Mouse (Mus musculus) midbrain, postnatal 0 days (tissue): ENCODE measurements around the gene Trim30b. TPM values are rescaled to one million over a fixed set of nuclear protein-coding genes. Genes with fewer than 3 reads are reported as not detected.
"Not testable (repeated sequence)": the region's sequence is repeated elsewhere in the genome, so short reads cannot be mapped to it uniquely, and the experiment has no call there.

Source experiments
- ATAC-seq: fragments of 200-750 bp; cut with Nextera tagmentation; 2 replicates; pipeline ENCODE4 v1.8.0; 2017; ENCODE audit warnings: moderate number of reproducible peaks, mild to moderate bottlenecking, moderate TSS enrichment, moderate library complexity; ENCODE audit not compliant: low FRiP score
- DNase-seq: peaks from one replicate; pipeline ENCODE4 v3.0.0-alpha.2; 2015; ENCODE audit warnings: low spot score
- H3K27ac ChIP-seq: fragments of 300-500 bp; sonication (generic); 2 replicates; pipeline ENCODE4 v1.5.1; 2014; ENCODE audit warnings: low read depth, mild to moderate bottlenecking, low read length, mixed read lengths
- H3K27me3 ChIP-seq: fragments of 300-500 bp; sonication (generic); 2 replicates; pipeline ENCODE4 v1.6.1; 2014; ENCODE audit warnings: low read length, control low read depth, mixed read lengths; ENCODE audit not compliant: insufficient read depth
- H3K36me3 ChIP-seq: fragments of 300-500 bp; sonication (generic); 2 replicates; pipeline ENCODE4 v1.6.1; 2014; ENCODE audit warnings: low read length, control low read depth, mixed read lengths; ENCODE audit not compliant: insufficient read depth
- H3K4me1 ChIP-seq: fragments of 300-500 bp; sonication (generic); 2 replicates; pipeline ENCODE4 v1.6.1; 2014; ENCODE audit warnings: mild to moderate bottlenecking, control low read depth, antibody characterized with exemption, low read length, mixed read lengths; ENCODE audit not compliant: insufficient read depth
- H3K4me2 ChIP-seq: fragments of 300-500 bp; sonication (generic); 2 replicates; pipeline ENCODE4 v1.6.1; 2014; ENCODE audit warnings: low read depth, mild to moderate bottlenecking, low read length, mixed read lengths; ENCODE audit not compliant: poor library complexity, severe bottlenecking
- H3K4me3 ChIP-seq: fragments of 300-500 bp; sonication (generic); 2 replicates; pipeline ENCODE4 v1.5.1; 2014; ENCODE audit warnings: low read depth, mild to moderate bottlenecking, low read length, moderate library complexity
- H3K9ac ChIP-seq: fragments of 300-500 bp; sonication (generic); replicated peaks from 2 replicates; pipeline ENCODE4 v1.6.1; 2014; ENCODE audit warnings: mild to moderate bottlenecking, low read length, moderate library complexity, mixed read lengths; ENCODE audit not compliant: poor library complexity, severe bottlenecking
- H3K9me3 ChIP-seq: fragments of 300-500 bp; sonication (generic); 2 replicates; pipeline ENCODE4 v1.6.1; 2016; ENCODE audit warnings: low read length, control low read depth
- CTCF ChIP-seq: IDR thresholded peaks from 2 replicates; pipeline ENCODE4 v1.5.1; 2016; ENCODE audit warnings: antibody characterized with exemption, mild to moderate bottlenecking
- WGBS: fragments of 180-500 bp; shearing (Covaris S2); extraction: QIAGEN DNeasy Blood & Tissue Kit; methylation state at CpG from one replicate; pipeline ENCODE4 v1.1.7; 2014; 5-methylcytosine and 5-hydroxymethylcytosine counted together
- polyA plus RNA-seq: library from polyadenylated mRNA; unstranded; fragments of >200 nt; fragmentation: Nextera tagmentation; extraction: Ambion mirVana; gene quantifications from 2 replicates; pipeline ENCODE4 v1.2.1, GENCODE M21; 2015
- total RNA-seq: library from RNA; depleted of rRNA; stranded (reverse); fragments of >200 nt; gene quantifications from 2 replicates; pipeline ENCODE4 v1.2.3, GENCODE M21; 2014; rRNA removed

Gene Trim30b
- total and polyA plus RNA-seq, 2 experiments from 2014 or later: 0.11 TPM; not detected in 1

DNA sequence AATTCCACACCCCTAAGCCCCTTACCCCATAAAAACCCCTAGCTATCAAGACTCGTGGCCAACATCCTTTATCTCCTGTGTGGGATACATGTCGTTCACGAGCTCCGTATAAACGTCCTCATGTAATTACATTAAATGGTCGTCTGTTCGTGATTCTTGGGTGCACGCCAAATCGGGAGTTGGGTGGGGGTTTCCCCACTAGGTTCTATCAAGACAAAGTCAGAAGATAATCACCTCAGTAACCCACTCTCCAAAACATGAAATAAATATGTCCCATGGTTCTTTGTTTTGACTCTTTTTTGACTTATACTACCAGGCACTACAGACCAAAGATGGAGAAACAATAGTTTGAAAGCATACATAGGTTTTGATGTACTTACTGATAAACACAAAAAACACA lies 47.7 kb downstream of the Trim30b start:
- no peaks in the 10 kb centered on the region for H3K27me3 ChIP-seq
- DNase-seq (no peak), ATAC-seq (no peak)
- H3K4me3 ChIP-seq: no peak overlapping the region
- no peak overlapping the region for H3K4me2 ChIP-seq
- H3K27ac ChIP-seq: no peak overlapping the region
- no peak for TF ChIP-seq CTCF
- H3K9me3 ChIP-seq: no peaks in the 10 kb centered on the region
- no peak overlapping the region for H3K9ac ChIP-seq
- H3K36me3 ChIP-seq: no peaks in the 10 kb centered on the region
- 83% methylated on average over 9 of the region's 9 CpGs for WGBS
- no peaks in the 10 kb centered on the region for H3K4me1 ChIP-seq

DNA sequence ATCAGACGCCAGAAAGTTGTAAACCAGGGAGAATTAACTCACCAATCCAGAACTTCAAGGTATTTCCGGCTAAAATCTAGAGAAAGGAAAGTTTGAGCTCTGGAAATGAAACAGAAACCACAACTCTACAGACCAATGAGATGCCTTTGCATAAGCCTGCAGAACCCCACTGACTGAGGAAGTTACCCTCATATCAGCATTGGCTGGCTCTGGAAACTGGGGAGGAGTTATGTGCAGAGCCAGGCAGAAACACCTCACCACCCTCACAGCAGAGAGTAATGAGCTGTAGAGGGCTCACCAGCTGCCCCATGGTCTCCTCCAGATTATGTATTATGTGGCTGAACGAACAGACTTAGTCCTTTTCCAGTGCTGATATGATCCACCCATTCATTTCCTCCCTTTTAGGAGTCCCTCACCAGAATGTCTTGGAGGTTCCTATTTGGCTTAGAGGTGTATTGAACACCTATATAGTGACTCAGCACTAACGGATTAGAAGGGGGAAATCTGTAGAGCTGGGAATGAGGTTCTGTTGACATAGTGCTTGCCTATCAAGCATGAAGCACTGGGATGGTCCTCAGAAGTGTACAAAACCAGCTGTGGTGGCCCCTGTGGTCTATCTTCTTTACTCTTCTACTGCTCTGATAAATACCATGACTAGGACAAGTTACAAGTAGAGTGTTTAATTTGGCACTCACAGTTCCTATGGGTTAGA lies 54.2 kb downstream of the Trim30b start, which contains the start of gene Trim12a:
Gene Trim12a, minus strand, starts transcription at position 98 of the 712 bp plus-strand sequence.
- not testable (repeated sequence) for DNase-seq

DNA sequence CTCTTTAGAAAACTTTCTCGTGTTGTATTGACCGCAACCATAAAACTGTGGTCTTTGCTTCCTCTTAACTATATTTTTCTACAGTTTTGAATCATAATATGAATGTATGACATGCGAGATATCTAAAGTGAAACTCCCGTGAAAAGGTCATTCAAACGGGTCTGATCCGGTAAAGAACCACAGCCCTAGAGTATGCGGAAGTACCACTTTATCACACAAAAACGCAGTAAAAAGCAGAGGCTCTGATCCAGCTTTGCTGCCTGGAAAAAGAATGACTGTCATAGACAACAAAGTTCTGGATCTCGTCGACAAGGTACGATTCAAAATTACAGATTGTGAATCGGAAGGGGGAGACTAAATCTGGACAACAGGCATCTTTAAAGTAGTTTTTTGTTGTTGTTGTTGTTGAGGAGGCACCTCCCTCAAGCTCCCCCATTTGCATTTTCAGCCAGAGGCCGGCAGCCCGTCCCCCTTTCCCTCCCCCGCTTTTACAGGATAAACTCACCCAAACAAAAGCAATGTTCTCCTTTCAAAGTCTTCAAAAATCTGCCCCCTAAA lies 54.8 kb downstream of the Trim30b start:
- H3K36me3 ChIP-seq: no peaks in the 10 kb centered on the region
- DNase-seq: no peak

More for the DNA sequence above, 54.2 kb downstream of the Trim30b start, which contains the start of gene Trim12a:
- Histone ChIP-seq H3K4me2 (peak within 1 kb of the TSS; percentile 15; the same call in 1 of the 2 replicates), H3K4me3 (peak within 1 kb of the TSS; percentile 14; the same call in 1 of the 2 replicates)
- not testable (repeated sequence) for H3K9ac ChIP-seq, H3K27me3 ChIP-seq, H3K36me3 ChIP-seq, H3K9me3 ChIP-seq, H3K4me1 ChIP-seq, H3K27ac ChIP-seq
- peak; percentile 70; the same call in 1 of the 2 replicates for ATAC-seq
- 25% methylated on average over 4 of the region's 4 CpGs for WGBS

More for the DNA sequence above, 54.8 kb downstream of the Trim30b start:
- Histone ChIP-seq H3K9me3 (no peaks in the 10 kb centered on the region), H3K27ac (no peak overlapping the region), H3K4me1 (no peaks in the 10 kb centered on the region), H3K9ac (no peak overlapping the region), H3K4me3 (peak overlapping the region; percentile 14; the same call in 1 of the 2 replicates), H3K27me3 (no peaks in the 10 kb centered on the region), H3K4me2 (peak overlapping the region; percentile 15; the same call in 1 of the 2 replicates)
- ATAC-seq: no peak
- TF ChIP-seq CTCF: no peak
- 12% methylated on average over 15 of the region's 15 CpGs for WGBS

Other genes with a start within 250 kb of the Trim30b start
- gene Ubqln5, start 240.1 kb downstream of the Trim30b start, total RNA-seq: not detected in 2 replicates
- not detected in 2 replicates for gene Ubqln5, start 240.1 kb downstream of the Trim30b start, polyA plus RNA-seq
- gene Olfr643, start 232.5 kb downstream of the Trim30b start, total RNA-seq: not detected in 2 replicates
- gene Olfr643, start 232.5 kb downstream of the Trim30b start, polyA plus RNA-seq: not detected in 2 replicates
- gene Ubqln3, start 226.6 kb downstream of the Trim30b start, total RNA-seq: not detected in 2 replicates
- gene Ubqln3, start 226.6 kb downstream of the Trim30b start, polyA plus RNA-seq: not detected in 2 replicates
- gene Ubqlnl, start 219.3 kb downstream of the Trim30b start, total RNA-seq: not detected in 2 replicates
- not detected in 2 replicates for gene Ubqlnl, start 219.3 kb downstream of the Trim30b start, polyA plus RNA-seq
- gene Olfm5, start 205.1 kb downstream of the Trim30b start, total RNA-seq: not detected in 2 replicates
- gene Olfm5, start 205.1 kb downstream of the Trim30b start, polyA plus RNA-seq: not detected in 2 replicates
- not detected in 2 replicates for gene Olfr648, start 186.5 kb downstream of the Trim30b start, total RNA-seq
- gene Olfr648, start 186.5 kb downstream of the Trim30b start, polyA plus RNA-seq: 0.39 and 0.42 TPM in 2 replicates
- not detected in 2 replicates for gene Olfr649, start 173.9 kb downstream of the Trim30b start, total RNA-seq
- gene Olfr649, start 173.9 kb downstream of the Trim30b start, polyA plus RNA-seq: not detected in 2 replicates
- 0.11 and 0.33 TPM in 2 replicates for gene Trim6, start 151.1 kb downstream of the Trim30b start, total RNA-seq
- 0.49 and 0.75 TPM in 2 replicates for gene Trim6, start 151.1 kb downstream of the Trim30b start, polyA plus RNA-seq
- gene Trim34a, start 125.4 kb downstream of the Trim30b start, total RNA-seq: 1.9 and 2.4 TPM in 2 replicates
- gene Trim34a, start 125.4 kb downstream of the Trim30b start, polyA plus RNA-seq: 0.78 and 0.86 TPM in 2 replicates
- 0.05 TPM in 1 of 2 replicates, not detected in the other for gene Trim5, start 81.8 kb downstream of the Trim30b start, total RNA-seq
- 0.17 and 0.20 TPM in 2 replicates for gene Trim5, start 81.8 kb downstream of the Trim30b start, polyA plus RNA-seq
- gene Trim12a, start 54.4 kb downstream of the Trim30b start, total RNA-seq: 0.71 and 5.0 TPM in 2 replicates
- gene Trim12a, start 54.4 kb downstream of the Trim30b start, polyA plus RNA-seq: 1.3 and 2.2 TPM in 2 replicates
- gene Trim34b, start 40.4 kb downstream of the Trim30b start, total RNA-seq: 0.19 TPM in 1 of 2 replicates, not detected in the other
- gene Trim34b, start 40.4 kb downstream of the Trim30b start, polyA plus RNA-seq: not detected in 2 replicates
- gene Trim12c, start 16.5 kb downstream of the Trim30b start, total RNA-seq: 3.5 and 3.6 TPM in 2 replicates
- 0.57 and 0.58 TPM in 2 replicates for gene Trim12c, start 16.5 kb downstream of the Trim30b start, polyA plus RNA-seq
- 0.88 TPM in 1 of 2 replicates, not detected in the other for gene Trim30c, start 31.0 kb upstream of the Trim30b start, total RNA-seq
- gene Trim30c, start 31.0 kb upstream of the Trim30b start, polyA plus RNA-seq: 0.16 TPM in 1 of 2 replicates, not detected in the other
- 1.5 and 1.7 TPM in 2 replicates for gene Trim30a, start 95.3 kb upstream of the Trim30b start, total RNA-seq
- gene Trim30a, start 95.3 kb upstream of the Trim30b start, polyA plus RNA-seq: 0.73 and 0.94 TPM in 2 replicates
- 1.7 and 1.9 TPM in 2 replicates for gene Trim30d, start 138.0 kb upstream of the Trim30b start, total RNA-seq
- 0.90 and 1.1 TPM in 2 replicates for gene Trim30d, start 138.0 kb upstream of the Trim30b start, polyA plus RNA-seq
- not detected in 2 replicates for gene Olfr651, start 180.2 kb upstream of the Trim30b start, total RNA-seq
- gene Olfr651, start 180.2 kb upstream of the Trim30b start, polyA plus RNA-seq: not detected in 2 replicates
- gene Olfr652, start 191.0 kb upstream of the Trim30b start, total RNA-seq: not detected in 2 replicates
- not detected in 2 replicates for gene Olfr652, start 191.0 kb upstream of the Trim30b start, polyA plus RNA-seq
- gene Olfr653, start 207.4 kb upstream of the Trim30b start, total RNA-seq: not detected in 2 replicates
- gene Olfr653, start 207.4 kb upstream of the Trim30b start, polyA plus RNA-seq: not detected in 2 replicates
- gene Olfr654, start 217.1 kb upstream of the Trim30b start, total RNA-seq: not detected in 2 replicates
- not detected in 2 replicates for gene Olfr654, start 217.1 kb upstream of the Trim30b start, polyA plus RNA-seq
- gene Olfr655, start 231.9 kb upstream of the Trim30b start, total RNA-seq: 0.38 TPM in 1 of 2 replicates, not detected in the other
- not detected in 2 replicates for gene Olfr655, start 231.9 kb upstream of the Trim30b start, polyA plus RNA-seq
- not detected in 2 replicates for gene Olfr656, start 244.1 kb upstream of the Trim30b start, total RNA-seq
- gene Olfr656, start 244.1 kb upstream of the Trim30b start, polyA plus RNA-seq: not detected in 2 replicates